Mouse (Mus musculus) left cerebral cortex, postnatal 10 days (tissue): ENCODE results near the gene Cd79b. TPM values are rescaled to one million over a fixed set of nuclear protein-coding genes. Genes with fewer than 3 reads are reported as not detected.

Experiments
- DNase-seq, 2 experiments: peaks; one replicate each; pipeline ENCODE4 v3.0.0; 2021 to 2022; ENCODE audit warnings: low spot score in 2 of 2, mixed read lengths in 1 of 2; ENCODE audit errors: extremely low spot score in 1 of 2
- intact Hi-C: fragments of 180-260 bp; cut with DNase I; formaldehyde crosslinking; loops from one replicate; pipeline ENCODE4 v1.15.1; 2025
- total RNA-seq, 2 experiments: library from RNA; stranded (reverse); gene quantifications; 2 replicates each; pipeline ENCODE4 v1.2.3; 2021

Cd79b gene
- total RNA-seq, 2 experiments from 2014 or later = 0.58 to 0.79 TPM

- intact Hi-C loops = no loop called here
Observed at GRCm38 (mm10) chr11:106284126-106284525, 30.4 kb downstream of the Cd79b start.

GRCm38 (mm10) chr11:106283371-106283770 is 31.2 kb downstream of the Cd79b start:
- intact Hi-C loops = no loop called here
- DNase-seq = no peak

More at GRCm38 (mm10) chr11:106284126-106284525, 30.4 kb downstream of the Cd79b start:
- no peak for DNase-seq

- intact Hi-C loops = no loop called here
- no peak for DNase-seq
Observed at GRCm38 (mm10) chr11:106282452-106282851, 32.1 kb downstream of the Cd79b start.

GRCm38 (mm10) chr11:106276454-106276853 is 38.1 kb downstream of the Cd79b start, which contains the start of gene Tcam1:
TSS of gene Tcam1 (plus strand) at chr11:106276672.
- intact Hi-C loops = loop anchor here (5.0 kb wide), 1 partner anchor 46 kb away; no protein-coding TSS in a partner anchor

GRCm38 (mm10) chr11:106274971-106275411 is 39.6 kb downstream of the Cd79b start:
- intact Hi-C loops = loop anchor here (5.0 kb wide), 1 partner anchor 47 kb away; no protein-coding TSS in a partner anchor
- DNase-seq = peak in 1 of 2 experiments; percentile 74

More at GRCm38 (mm10) chr11:106276454-106276853, 38.1 kb downstream of the Cd79b start, which contains the start of gene Tcam1:
- DNase-seq = peak; percentile 90 to 92

GRCm38 (mm10) chr11:106274374-106274773 is 40.2 kb downstream of the Cd79b start:
- intact Hi-C loops = no loop called here
- DNase-seq = no peak

- intact Hi-C loops = no loop called here
- no peak for DNase-seq
Observed at GRCm38 (mm10) chr11:106273811-106274210, 40.8 kb downstream of the Cd79b start.

- no peak for DNase-seq
- intact Hi-C loops = no loop called here
Observed at GRCm38 (mm10) chr11:106273311-106273684, 41.3 kb downstream of the Cd79b start.

- DNase-seq = peak; percentile 99 to 100
- intact Hi-C loops = no loop called here
Observed at GRCm38 (mm10) chr11:106272644-106273310, 41.8 kb downstream of the Cd79b start, which contains the start of gene Smarcd2. TSS of gene Smarcd2 (minus strand) at chr11:106272972.

- DNase-seq = peak in 1 of 2 experiments; percentile 63
- intact Hi-C loops = no loop called here
Observed at GRCm38 (mm10) chr11:106271794-106272643, 42.5 kb downstream of the Cd79b start.

- intact Hi-C loops = no loop called here
- DNase-seq = peak in 1 of 2 experiments; percentile 21
Observed at GRCm38 (mm10) chr11:106271131-106271793, 43.3 kb downstream of the Cd79b start.

- DNase-seq = peak in 1 of 2 experiments; percentile 33
Observed at GRCm38 (mm10) chr11:106269060-106269431, 45.5 kb downstream of the Cd79b start.

GRCm38 (mm10) chr11:106268326-106269059 is 46.1 kb downstream of the Cd79b start:
- intact Hi-C loops = no loop called here
- peak in 1 of 2 experiments; percentile 60 for DNase-seq

More at GRCm38 (mm10) chr11:106269060-106269431, 45.5 kb downstream of the Cd79b start:
- intact Hi-C loops = no loop called here

- DNase-seq = no peak
- intact Hi-C loops = no loop called here
Observed at GRCm38 (mm10) chr11:106267871-106268270, 46.7 kb downstream of the Cd79b start.

GRCm38 (mm10) chr11:106267311-106267852 is 47.2 kb downstream of the Cd79b start:
- DNase-seq = peak in 1 of 2 experiments; percentile 58
- intact Hi-C loops = no loop called here

- intact Hi-C loops = no loop called here
- no peak for DNase-seq
Observed at GRCm38 (mm10) chr11:106266431-106266830, 48.1 kb downstream of the Cd79b start.

GRCm38 (mm10) chr11:106265570-106265969 is 49.0 kb downstream of the Cd79b start:
- intact Hi-C loops = no loop called here
- DNase-seq = no peak

- intact Hi-C loops = no loop called here
- peak in 1 of 2 experiments; percentile 29 for DNase-seq
Observed at GRCm38 (mm10) chr11:106264988-106265387, 49.6 kb downstream of the Cd79b start.
